Mouse (Mus musculus) frontal cortex, postnatal 14 days (tissue): ENCODE results near the gene Dst.
"Not testable (repeated sequence)": the region's sequence is repeated elsewhere in the genome, so short reads cannot be mapped to it uniquely, and the experiment has no call there.

ENCODE experiments used
- DNase-seq, 2 experiments: peaks; one replicate each; pipeline ENCODE4 v3.0.0; 2022; ENCODE audit warnings: low spot score in 2 of 2

Gene Dst

DNA sequence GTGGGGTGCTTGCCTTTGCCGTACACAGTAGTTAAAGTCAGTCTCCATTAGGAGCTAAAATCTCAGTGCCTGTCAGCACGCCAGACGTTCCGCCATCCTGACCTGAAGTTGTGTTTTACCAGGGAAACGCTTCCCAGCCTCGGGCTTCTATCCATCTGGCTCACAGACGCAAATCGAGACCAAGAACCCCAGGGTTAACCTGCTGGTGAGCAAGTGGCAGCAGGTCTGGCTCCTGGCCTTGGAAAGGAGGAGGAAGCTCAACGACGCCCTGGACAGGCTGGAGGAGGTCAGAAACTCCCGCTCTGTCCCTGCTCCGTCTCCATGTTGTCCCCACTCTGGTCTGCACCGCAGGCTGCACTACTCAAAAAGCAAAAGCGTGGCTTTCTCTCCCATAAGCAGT, 385.2 kb downstream of the Dst start:
- no peak for DNase-seq

DNA sequence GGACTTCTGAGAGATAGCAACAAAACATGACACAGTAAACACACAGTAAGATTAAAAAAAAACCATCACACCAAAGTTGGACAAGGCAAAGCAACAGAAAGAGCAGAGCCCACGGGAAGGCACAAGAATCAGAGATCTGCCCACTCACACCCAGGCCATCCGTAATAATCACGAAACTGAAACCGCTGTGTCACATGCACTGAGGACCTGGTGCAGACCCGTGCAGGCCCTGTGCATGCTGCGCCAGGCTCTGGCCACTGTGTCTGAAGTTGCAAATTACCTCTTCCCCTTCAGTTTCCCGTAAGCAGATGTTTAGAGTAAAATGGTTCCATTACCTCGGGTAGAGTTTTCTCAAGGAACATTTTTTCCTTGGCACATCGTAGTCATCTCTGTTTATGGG, 389.6 kb downstream of the Dst start:
- DNase-seq: no peak

DNA sequence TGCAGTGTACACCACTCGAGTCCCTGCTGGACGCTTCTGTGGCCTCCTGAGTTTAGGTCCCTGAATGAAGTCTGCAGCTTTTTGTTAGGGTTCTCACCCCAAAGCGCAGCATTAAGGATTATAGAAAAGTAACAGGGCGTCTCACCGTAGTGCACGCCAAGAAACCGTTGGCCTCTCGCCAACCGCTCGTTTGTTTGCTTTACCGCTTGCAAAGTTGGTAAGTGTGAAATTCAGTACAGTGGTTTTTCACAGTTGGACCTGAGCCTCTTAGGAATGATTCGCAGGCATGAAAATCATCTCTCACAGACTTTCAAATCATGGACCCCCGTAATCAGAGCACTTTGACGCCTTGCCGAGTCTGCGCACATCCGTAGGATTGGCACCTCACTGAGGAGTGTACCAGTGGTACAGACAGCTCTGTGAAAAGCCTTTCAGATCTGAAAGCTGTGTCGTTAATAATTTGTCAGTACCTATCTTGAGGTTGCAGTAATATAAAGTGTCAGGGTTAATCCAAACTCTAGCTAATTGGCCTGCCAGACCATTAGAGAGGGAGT, 390.7 kb downstream of the Dst start:
- DNase-seq: peak in 1 of 2 experiments; percentile 40

DNA sequence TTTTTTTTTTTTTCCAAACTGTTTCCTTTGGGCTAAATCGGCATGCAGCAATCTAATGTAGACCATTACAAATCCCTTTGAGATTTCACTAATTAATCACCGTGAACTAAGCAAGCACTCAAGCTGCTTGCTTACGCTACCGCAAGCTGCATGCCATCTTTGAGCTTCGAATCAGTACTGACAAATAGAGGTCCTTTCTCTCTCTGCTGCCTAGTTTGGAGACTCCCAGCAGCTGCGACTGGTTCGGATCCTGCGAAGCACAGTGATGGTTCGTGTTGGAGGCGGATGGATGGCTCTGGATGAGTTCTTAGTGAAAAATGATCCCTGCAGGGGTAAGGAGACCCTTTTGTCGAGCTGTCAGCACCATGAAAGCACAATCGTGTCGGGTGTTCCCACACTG, 391.5 kb downstream of the Dst start:
- DNase-seq: no peak

DNA sequence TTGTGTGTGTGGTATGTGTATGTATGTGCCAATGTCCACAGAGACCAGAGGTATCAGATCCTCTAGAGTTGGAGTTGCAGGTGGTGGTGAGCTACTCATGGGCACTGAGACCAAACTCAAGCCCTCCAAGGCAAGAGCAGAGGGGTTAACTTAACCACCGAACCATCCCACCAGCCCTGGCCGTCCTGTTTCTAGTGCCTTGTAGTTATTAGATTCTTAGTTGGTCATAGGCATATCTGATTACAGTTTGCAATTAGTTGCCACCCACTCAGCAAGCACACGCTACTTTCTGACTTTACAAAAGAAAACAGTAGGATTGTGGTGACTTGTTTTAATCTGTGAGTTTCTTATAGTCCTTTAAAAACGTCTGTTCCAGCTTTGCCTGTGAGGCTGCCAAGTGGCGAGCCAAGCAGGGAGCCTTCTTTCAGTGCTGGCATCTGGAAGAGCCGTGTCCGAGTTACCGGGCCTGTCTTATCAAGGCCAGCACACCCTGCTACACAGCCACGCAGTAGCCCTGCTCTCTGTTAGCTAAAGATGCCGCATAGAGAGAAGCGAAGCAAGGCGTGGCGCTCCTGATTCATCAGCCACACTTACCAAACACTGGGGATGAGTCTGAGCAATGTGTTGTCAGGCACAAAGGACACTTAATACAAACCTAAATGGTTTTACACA, 392.4 kb downstream of the Dst start:
- DNase-seq: no peak

DNA sequence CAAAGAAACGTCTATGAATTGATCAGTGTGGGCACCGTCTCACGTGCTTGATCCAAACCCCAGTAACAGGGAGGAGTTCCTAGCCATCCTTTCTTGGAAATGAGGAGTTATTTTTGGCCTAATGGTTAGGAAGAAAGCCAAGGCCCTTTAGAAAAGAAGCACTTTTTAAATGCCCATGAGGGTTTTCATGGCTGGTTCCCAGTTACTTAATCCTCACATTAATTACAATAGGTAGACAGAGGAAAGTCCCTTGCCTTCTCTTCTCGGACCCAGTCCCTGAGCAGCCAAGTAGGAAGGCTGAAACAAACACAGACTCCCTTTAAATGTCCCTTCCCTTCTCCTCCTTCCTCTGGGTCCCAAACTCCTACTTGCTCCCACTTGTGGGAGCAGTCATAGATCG, 396.2 kb downstream of the Dst start:
- DNase-seq: no peak

DNA sequence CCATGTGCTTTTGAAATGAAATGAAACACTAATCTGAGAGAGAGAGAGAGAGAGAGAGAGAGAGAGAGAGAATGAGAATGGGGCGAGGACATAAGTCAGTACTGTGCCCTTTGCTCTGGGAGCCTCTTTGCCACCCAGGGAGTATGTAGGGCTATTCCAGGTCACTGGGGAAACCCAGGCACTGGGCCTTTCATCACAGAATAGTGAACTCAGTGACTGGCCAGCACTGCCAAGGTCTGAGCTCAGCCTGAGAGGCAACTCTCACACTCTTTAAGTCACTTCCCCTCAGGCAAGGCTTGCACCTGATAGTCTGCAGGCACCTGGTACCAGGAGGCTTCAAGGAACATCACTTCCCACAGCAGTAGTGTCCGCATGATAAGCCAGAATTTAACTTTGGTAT, 398.7 kb downstream of the Dst start:
- no peak for DNase-seq

DNA sequence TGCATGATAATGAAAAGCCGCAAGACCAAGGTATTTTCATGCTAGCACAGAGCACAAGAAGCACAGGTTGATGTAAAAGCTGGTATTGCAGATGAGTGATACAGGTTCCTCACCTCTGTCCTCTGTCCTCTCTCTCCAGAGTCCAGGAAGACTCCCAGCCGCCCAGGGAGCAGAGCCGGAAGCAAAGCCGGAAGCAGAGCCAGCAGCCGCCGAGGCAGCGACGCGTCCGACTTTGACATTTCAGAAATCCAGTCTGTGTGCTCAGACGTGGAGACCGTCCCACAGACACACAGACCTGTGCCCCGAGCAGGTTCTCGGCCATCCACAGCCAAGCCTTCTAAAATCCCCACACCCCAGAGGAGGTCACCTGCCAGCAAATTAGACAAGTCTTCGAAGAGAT, 399.2 kb downstream of the Dst start:
- DNase-seq: no peak

DNA sequence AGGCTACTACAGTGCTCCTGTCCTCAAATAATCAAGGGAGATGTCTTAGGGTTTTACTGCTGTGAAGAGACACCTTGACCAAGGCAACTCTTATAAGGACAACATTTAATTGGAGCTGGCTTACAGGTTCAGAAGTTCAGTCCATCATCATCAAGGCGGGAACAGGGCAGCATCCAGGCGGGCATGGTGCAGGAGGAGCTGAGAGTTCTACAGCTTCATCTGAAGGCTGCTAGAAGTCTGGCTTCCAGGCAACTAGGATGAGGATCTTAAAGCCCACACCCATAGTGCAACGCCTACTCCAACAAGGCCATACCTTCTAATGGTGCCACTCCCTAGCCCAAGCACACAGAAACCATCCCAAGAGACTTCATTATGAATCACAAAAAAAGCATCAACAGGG, 400.8 kb downstream of the Dst start:
- not testable (repeated sequence) for DNase-seq

DNA sequence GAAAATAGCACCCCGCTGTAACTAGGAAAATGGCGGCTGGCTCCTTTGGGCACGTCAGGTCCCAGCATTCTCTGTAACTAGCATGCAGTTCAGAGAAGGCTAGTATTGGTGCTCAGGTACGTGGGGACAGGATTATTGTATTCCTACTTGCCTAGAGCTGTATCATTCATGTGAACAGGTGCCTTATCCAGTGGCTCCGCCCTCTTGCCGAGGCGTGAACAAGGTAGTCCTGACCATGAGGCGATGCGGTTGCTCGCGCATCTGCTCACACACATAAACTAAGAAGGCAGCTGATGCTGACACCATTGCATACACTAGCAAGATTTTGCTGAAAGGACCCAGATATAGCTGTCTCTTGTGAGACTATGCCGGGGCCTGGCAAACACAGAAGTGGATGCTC, 401.4 kb downstream of the Dst start:
- DNase-seq: no peak

DNA sequence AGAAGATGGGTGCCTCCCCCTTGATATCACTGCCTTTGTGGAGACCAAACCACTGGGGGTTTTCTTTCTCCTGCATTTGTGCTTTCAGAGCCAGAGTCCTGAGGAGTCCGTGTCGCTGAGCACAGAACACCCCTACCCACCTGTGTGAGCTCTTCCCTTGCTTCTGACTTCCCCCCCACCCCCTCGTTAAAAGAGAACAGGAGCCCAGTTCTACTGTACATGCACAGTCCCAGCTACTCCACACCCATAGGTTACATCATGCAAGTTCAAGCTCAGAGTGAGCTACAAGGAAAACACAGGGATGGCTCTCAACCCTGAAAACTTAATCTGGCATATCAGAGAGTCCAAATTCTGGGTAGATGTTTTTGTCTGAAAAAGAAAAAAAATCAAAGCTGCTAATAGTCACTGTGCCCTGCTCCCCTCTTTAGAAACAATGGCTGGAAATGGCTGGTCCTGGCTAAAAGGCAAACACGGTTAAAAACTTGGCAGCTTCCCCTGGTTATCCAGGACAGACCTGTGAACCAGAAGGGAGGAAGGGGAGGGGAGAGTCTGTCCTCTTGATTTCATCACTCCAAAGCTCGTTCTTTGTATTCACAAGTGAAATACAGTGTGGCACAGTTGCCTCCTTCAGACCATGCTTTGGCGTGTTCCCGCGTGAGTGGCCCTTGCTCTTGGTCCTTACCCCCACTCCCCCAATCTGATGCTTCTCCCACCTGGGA, 402.7 kb downstream of the Dst start:
- DNase-seq: no peak

DNA sequence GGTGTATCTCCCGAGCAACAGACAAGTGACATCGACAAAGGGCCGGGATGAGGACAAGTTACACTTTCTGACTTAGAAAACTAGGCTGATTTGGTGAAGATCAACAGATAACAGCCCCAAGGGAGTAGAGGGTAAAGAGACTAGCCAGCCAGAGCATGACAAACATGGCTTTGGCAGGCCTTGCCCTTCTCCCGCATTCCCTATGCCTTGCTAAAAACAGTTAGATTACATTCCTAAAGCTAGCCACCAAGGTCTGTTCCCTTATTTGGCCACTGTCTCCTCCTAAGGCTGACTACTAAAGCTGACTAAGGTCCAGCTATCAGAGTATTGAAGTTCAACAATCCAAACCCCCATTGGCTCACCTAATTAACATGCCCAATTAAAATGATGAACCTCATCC, 404.8 kb downstream of the Dst start:
- no peak for DNase-seq

DNA sequence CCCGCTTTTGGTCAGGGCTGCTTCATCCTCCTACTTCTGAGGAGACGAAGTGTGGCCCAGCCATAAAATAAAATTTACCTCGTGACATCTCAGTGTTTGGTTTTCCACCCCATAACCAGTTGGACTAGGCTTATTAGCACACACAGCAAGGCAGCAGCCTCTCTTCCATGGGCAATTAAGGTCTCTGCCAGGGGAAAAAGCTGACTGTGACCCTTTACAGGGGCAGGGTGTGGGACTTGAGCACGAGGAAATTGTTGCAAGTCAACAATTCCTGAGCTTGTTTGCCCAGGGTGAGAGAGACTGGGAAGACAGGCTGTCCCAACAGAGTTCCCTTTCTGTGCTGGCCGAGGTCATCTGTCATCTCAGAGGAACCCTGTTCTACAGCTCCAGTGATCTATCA, 407.4 kb downstream of the Dst start:
- no peak for DNase-seq

DNA sequence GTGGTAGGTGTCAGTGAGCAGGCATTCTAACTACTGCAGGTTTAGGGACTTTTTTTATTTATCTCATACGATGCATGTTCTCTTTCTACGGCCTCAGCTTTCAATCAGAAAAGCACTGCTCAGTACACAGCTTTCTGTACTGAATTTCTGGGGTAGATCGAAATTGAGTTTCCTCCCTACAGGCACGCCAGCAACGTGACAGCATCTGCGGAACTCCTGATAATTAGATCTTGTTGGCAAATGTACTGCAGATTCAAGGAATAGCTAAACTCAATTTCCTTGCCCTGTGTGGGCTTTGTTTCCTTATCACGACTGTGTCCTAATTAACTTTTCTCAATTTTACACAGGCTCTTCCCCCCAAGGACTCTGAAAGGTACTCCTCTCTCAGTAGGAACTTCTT, 416.2 kb downstream of the Dst start:
- DNase-seq: no peak

DNA sequence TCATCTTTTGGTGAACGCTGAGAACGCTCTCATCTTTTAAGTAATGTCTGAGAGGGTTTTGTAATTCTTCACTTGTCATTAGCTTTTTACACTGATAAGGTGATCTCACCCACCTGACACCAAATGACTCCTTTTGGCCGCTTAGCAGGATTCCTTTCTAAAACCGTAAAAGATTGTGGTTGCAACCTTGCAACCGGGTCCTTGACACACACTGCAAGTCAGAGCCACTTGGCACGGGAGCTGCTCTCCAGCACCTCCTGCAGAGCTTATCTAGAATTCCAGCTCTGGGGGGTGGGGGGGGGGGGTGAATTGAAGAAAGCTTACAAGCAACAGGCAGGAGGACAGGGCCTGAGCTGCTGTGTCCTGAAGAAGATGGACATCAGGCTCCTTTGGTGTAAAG, 420.6 kb downstream of the Dst start:
- DNase-seq: no peak

DNA sequence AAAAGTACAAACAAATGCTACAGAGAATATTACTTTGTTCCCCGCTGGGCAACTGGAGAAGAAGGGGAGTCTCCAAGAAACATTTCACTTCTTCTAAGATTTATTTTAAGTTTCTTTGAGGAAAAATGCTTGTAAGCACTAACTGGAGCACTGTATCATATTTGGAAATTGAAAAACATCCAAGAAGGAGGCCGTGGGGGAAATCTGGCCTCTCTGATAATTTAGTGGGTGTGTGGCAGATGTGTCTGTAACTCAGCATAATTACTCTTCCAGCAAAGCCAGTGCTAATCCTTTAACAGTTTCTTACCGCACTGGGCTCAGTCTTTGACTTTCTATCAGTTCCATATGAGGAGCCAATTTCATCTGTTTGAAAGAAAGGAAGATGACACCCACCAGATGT, 423.7 kb downstream of the Dst start:
- no peak for DNase-seq
